Mouse (Mus musculus) sigmoid colon, adult 10 weeks (tissue): ENCODE measurements around the gene Tcf12. TPM values are rescaled to one million over a fixed set of nuclear protein-coding genes. Genes with fewer than 3 reads are reported as not detected.

Experiments
- polyA plus RNA-seq: library from polyadenylated mRNA; stranded (reverse); fragments of 350-450 nt; fragmentation: Illumina TruSeq; extraction: RNeasy Lipid Tissue Mini Kit (QIAGEN cat#74804); gene quantifications from one replicate; pipeline ENCODE4 v1.2.3, GENCODE M21; 2014; ENCODE audit warnings: low read depth, low replicate concordance

The Tcf12 gene
- 77.0 TPM for polyA plus RNA-seq

GRCm38 (mm10) chr9:72111622-72112550 lies at the start of gene Tcf12:
TSS of gene Tcf12 (minus strand) at chr9:72111871.

Other genes starting within 250 kb of the Tcf12 start
- 84.4 TPM for gene Zfp280d, start 163.0 kb upstream of the Tcf12 start, polyA plus RNA-seq